ENCODE assay signal across 22 mouse cellular contexts in the genomic region with DNA sequence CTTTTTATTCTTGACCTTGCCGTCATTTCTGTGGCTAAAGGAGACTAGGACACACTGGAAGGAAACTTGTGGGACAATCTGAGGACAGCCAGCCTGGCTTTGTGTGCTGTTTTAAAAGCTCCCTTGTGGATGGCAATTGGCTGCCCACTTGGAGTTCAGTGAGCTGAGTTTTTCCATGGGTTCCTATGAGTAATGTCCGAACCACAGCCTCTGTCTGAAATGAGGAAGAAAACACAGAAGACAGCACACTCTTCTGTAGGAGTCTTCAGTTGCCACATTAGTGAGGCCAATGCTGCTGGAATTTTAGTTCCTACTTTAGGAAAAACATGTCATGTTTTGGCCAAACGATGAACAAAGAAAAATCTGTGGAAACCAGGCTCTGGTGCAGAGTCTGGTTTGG.
A peak's percentile ranks its signal among the peaks of the same experiment; 100 is the strongest.
DNase-seq lines count a peak whose midpoint lies in the region; TF ChIP-seq lines count a peak whose summit lies in the region.
"Had no signal": no experiment of that assay in that cellular context is flagged by ENCODE, and none has a peak within 500 bp of the region (broad histone marks: within the 10 kb centered on the region; RNA-seq: fewer than 3 reads in every experiment).

No protein-coding gene starts in this region.

- TF ChIP-seq POLR2A in embryonic fibroblast, embryonic 13.5 days (IDR thresholded peaks at IDR 0.05; ENCODE audit: low read depth, low read length), result no peak

- 71% methylated on average over 3 of the region's 3 CpGs for WGBS in heart, embryonic 10.5 days

- no peak for TF ChIP-seq CTCF in layer of hippocampus, adult 2 months (conservative IDR thresholded peaks at IDR 0.05)
- no peak for TF ChIP-seq CTCF in embryonic fibroblast, embryonic 13.5 days (IDR thresholded peaks at IDR 0.05; ENCODE audit: borderline replicate concordance, insufficient read depth, low read length)

- H3K4me1 ChIP-seq in heart, embryonic 10.5 days, result peaks cover 28% of the 10 kb centered on the region
- H3K4me1 ChIP-seq in embryonic fibroblast, embryonic 13.5 days (ENCODE audit: control insufficient read depth, insufficient read depth, low read length), result peaks cover 2% of the 10 kb centered on the region; the same call in 1 of the 2 replicates
- H3K4me1 ChIP-seq: embryonic facial prominence, embryonic 15.5 days; hindbrain, embryonic 15.5 days had no signal

- no peak for DNase-seq in heart, embryonic 10.5 days (ENCODE audit: low spot score)
- no peak for DNase-seq in heart, postnatal 4 days
- DNase-seq in layer of hippocampus, adult 2 months (ENCODE audit: low spot score in 2 of 2), result no peak
- DNase-seq in layer of hippocampus, adult 11-12 months (ENCODE audit: low spot score), result no peak
- DNase-seq in right cerebral cortex, postnatal 36 days (ENCODE audit: low spot score in 2 of 2), result no peak
- DNase-seq in cerebellum, postnatal 4 days (ENCODE audit: low spot score in 2 of 2), result no peak
- DNase-seq: adrenal gland, postnatal 14 days; B cell, adult 2 months; cerebellum, adult 18-20 months; cerebellum, adult 9-11 months; embryo, embryonic 11 days; gastrocnemius, postnatal 25 days; heart, adult 18-20 months; heart, postnatal 10 days; kidney, adult 8-10 months had no signal

- no peaks in the 10 kb centered on the region for H3K36me3 ChIP-seq in heart, embryonic 10.5 days
- H3K36me3 ChIP-seq: embryonic facial prominence, embryonic 15.5 days; G1E; heart, embryonic 13.5 days; hindbrain, embryonic 10.5 days; hindbrain, embryonic 15.5 days had no signal

- H3K4me3 ChIP-seq in heart, embryonic 10.5 days, result no peak overlapping the region
- H3K4me3 ChIP-seq in layer of hippocampus, adult 2 months, result no peak overlapping the region
- H3K4me3 ChIP-seq in embryonic fibroblast, embryonic 13.5 days (ENCODE audit: insufficient read depth, low read length), result no peak overlapping the region
- H3K4me3 ChIP-seq: embryonic facial prominence, embryonic 15.5 days; heart, embryonic 13.5 days; hindbrain, embryonic 10.5 days; hindbrain, embryonic 15.5 days had no signal

- H3K27me3 ChIP-seq in heart, embryonic 10.5 days (ENCODE audit: insufficient read depth, poor library complexity, severe bottlenecking), result no peaks in the 10 kb centered on the region
- H3K27me3 ChIP-seq: embryonic facial prominence, embryonic 15.5 days; heart, embryonic 13.5 days; hindbrain, embryonic 15.5 days; Patski had no signal

- H3K27ac ChIP-seq in heart, embryonic 10.5 days, result 0 out of 2 replicates have a peak overlapping the region, but pooled peaks have one; percentile 2
- peak overlapping the region; percentile 51 for H3K27ac ChIP-seq in layer of hippocampus, adult 2 months
- peak overlapping the region; percentile 9; the same call in 1 of the 2 replicates for H3K27ac ChIP-seq in embryonic fibroblast, embryonic 13.5 days (ENCODE audit: insufficient read depth, low read length)
- H3K27ac ChIP-seq: embryonic facial prominence, embryonic 15.5 days; heart, embryonic 13.5 days; hindbrain, embryonic 10.5 days; hindbrain, embryonic 15.5 days had no signal

- H3K9me3 ChIP-seq in heart, embryonic 10.5 days, result no peaks in the 10 kb centered on the region
- H3K9me3 ChIP-seq: embryonic facial prominence, embryonic 15.5 days; heart, embryonic 13.5 days; hindbrain, embryonic 15.5 days had no signal
